Mouse (Mus musculus): Measurements from ENCODE around the gene Yipf3. TPM values are rescaled to one million over a fixed set of nuclear protein-coding genes. Genes with fewer than 3 reads are reported as not detected.

Yipf3 gene
- polyA plus RNA-seq (2012; rRNA removed) = 36.4 and 36.8 TPM in 2 replicates

GRCm38 (mm10) chr17:46247512-46248188 lies at the start of gene Yipf3, which contains the start of gene Polr1c:
Gene Yipf3, plus strand, starts transcription at chr17:46248080.
Gene Polr1c, minus strand, starts transcription at chr17:46248054.

GRCm38 (mm10) chr17:46202421-46203071 lies 45.3 kb upstream of the Yipf3 start, which contains the start of the genes Polh and Xpo5:
Gene Polh, minus strand, starts transcription at chr17:46202645.
Gene Xpo5, plus strand, starts transcription at chr17:46202782.

GRCm38 (mm10) chr17:46253452-46254084 lies 5.7 kb downstream of the Yipf3 start, which contains the start of gene Lrrc73:
Gene Lrrc73, plus strand, starts transcription at chr17:46253531.

GRCm38 (mm10) chr17:46282483-46283123 lies 34.7 kb downstream of the Yipf3 start, which contains the start of gene Tjap1:
Gene Tjap1, minus strand, starts transcription at chr17:46283026.

GRCm38 (mm10) chr17:46297364-46298219 lies 49.7 kb downstream of the Yipf3 start, which contains the start of gene Dlk2:
Gene Dlk2, plus strand, starts transcription at chr17:46297421.

Other genes with a start within 250 kb of the Yipf3 start
- gene Vegfa, start 215.7 kb upstream of the Yipf3 start, polyA plus RNA-seq (2012; rRNA removed) = 95.8 and 106 TPM in 2 replicates
- 24.6 and 25.1 TPM in 2 replicates for gene Mrps18a, start 137.1 kb upstream of the Yipf3 start, polyA plus RNA-seq (2012; rRNA removed)
- 1.4 and 1.6 TPM in 2 replicates for gene Rsph9, start 103.9 kb upstream of the Yipf3 start, polyA plus RNA-seq (2012; rRNA removed)
- 19.4 and 20.0 TPM in 2 replicates for gene Mad2l1bp, start 94.5 kb upstream of the Yipf3 start, polyA plus RNA-seq (2012; rRNA removed)
- gene Gtpbp2, start 87.0 kb upstream of the Yipf3 start, polyA plus RNA-seq (2012; rRNA removed) = 88.1 and 108 TPM in 2 replicates
- gene Polh, start 45.4 kb upstream of the Yipf3 start, polyA plus RNA-seq (2012; rRNA removed) = 5.7 and 5.9 TPM in 2 replicates
- gene Xpo5, start 45.3 kb upstream of the Yipf3 start, polyA plus RNA-seq (2012; rRNA removed) = 10.5 and 11.9 TPM in 2 replicates
- gene Polr1c, start within 50 bp of the Yipf3 start, polyA plus RNA-seq (2012; rRNA removed) = 31.3 and 34.1 TPM in 2 replicates
- gene Lrrc73, start 5.5 kb downstream of the Yipf3 start, polyA plus RNA-seq (2012; rRNA removed) = 0.08 and 0.12 TPM in 2 replicates
- gene Tjap1, start 34.9 kb downstream of the Yipf3 start, polyA plus RNA-seq (2012; rRNA removed) = 9.1 and 9.2 TPM in 2 replicates
- gene Dlk2, start 49.3 kb downstream of the Yipf3 start, polyA plus RNA-seq (2012; rRNA removed) = 0.02 TPM in 2 replicates
- 2.9 and 3.6 TPM in 2 replicates for gene Abcc10, start 80.3 kb downstream of the Yipf3 start, polyA plus RNA-seq (2012; rRNA removed)
- gene Zfp318, start 135.7 kb downstream of the Yipf3 start, polyA plus RNA-seq (2012; rRNA removed) = 2.4 and 2.8 TPM in 2 replicates
- 0.10 and 0.14 TPM in 2 replicates for gene Crip3, start 180.8 kb downstream of the Yipf3 start, polyA plus RNA-seq (2012; rRNA removed)
- gene Slc22a7, start 190.4 kb downstream of the Yipf3 start, polyA plus RNA-seq (2012; rRNA removed) = not detected in 2 replicates
- 0.01 TPM in 2 replicates for gene Ttbk1, start 239.6 kb downstream of the Yipf3 start, polyA plus RNA-seq (2012; rRNA removed)
- gene Dnph1, start 248.6 kb downstream of the Yipf3 start, polyA plus RNA-seq (2012; rRNA removed) = 6.1 TPM in 2 replicates